Mouse (Mus musculus) colon, adult 2 months (tissue): ENCODE results near the gene Bpi. TPM values are rescaled to one million over a fixed set of nuclear protein-coding genes. Genes with fewer than 3 reads are reported as not detected.

Experiments
- polyA plus RNA-seq: library from polyadenylated mRNA; depleted of rRNA; stranded (reverse); fragments of >200 nt; gene quantifications from 2 replicates; pipeline ENCODE4 v1.2.3, GENCODE M21; 2012; rRNA removed

Gene Bpi
- not detected in 2 replicates for polyA plus RNA-seq

GRCm38 (mm10) chr2:158258005-158258418 lies at the start of gene Bpi:
TSS of gene Bpi (plus strand) at chr2:158258094.

GRCm38 (mm10) chr2:158228670-158229502 lies 29.0 kb upstream of the Bpi start, which contains the start of gene D630003M21Rik:
TSS of gene D630003M21Rik (minus strand) at chr2:158229222.

GRCm38 (mm10) chr2:158305948-158306695 lies 48.2 kb downstream of the Bpi start, which contains the start of gene Lbp:
TSS of gene Lbp (plus strand) at chr2:158306493.

Other genes starting within 250 kb of the Bpi start
- gene Tti1, start 229.7 kb upstream of the Bpi start, polyA plus RNA-seq, result 11.6 and 12.9 TPM in 2 replicates
- gene Rprd1b, start 229.6 kb upstream of the Bpi start, polyA plus RNA-seq, result 15.3 and 15.5 TPM in 2 replicates
- 106 and 119 TPM in 2 replicates for gene Tgm2, start 111.7 kb upstream of the Bpi start, polyA plus RNA-seq
- 4.1 and 4.6 TPM in 2 replicates for gene D630003M21Rik, start 28.9 kb upstream of the Bpi start, polyA plus RNA-seq
- 9.2 and 11.3 TPM in 2 replicates for gene Lbp, start 48.4 kb downstream of the Bpi start, polyA plus RNA-seq
- gene Snhg11, start 117.5 kb downstream of the Bpi start, polyA plus RNA-seq, result 3.7 and 5.2 TPM in 2 replicates
- gene Ralgapb, start 151.8 kb downstream of the Bpi start, polyA plus RNA-seq, result 22.5 TPM in 2 replicates
- 2.0 and 2.2 TPM in 2 replicates for gene Adig, start 244.5 kb downstream of the Bpi start, polyA plus RNA-seq